In genomic region chr2:93886013-93886794, GRCm38 (mm10) we compare ENCODE assay signal across 19 mouse cellular contexts. TPM values are rescaled to one million over a fixed set of nuclear protein-coding genes. Genes with fewer than 3 reads are reported as not detected.
DNase-seq lines count a peak whose midpoint lies in the region; ATAC-seq lines count a peak whose summit lies in the region.
"Had no signal": no experiment of that assay in that cellular context is flagged by ENCODE, and none has a peak within 500 bp of the region (broad histone marks: within the 10 kb centered on the region; RNA-seq: fewer than 3 reads in every experiment).

No protein-coding gene starts in this region.

- H3K4me3 ChIP-seq in kidney, embryonic 15.5 days (replicated peaks), result no peak overlapping the region
- no peak overlapping the region for H3K4me3 ChIP-seq in intestine, embryonic 15.5 days (replicated peaks)
- H3K4me3 ChIP-seq: embryonic facial prominence, embryonic 15.5 days; forebrain, embryonic 12.5 days; hindbrain, embryonic 10.5 days; midbrain, embryonic 13.5 days; myocyte had no signal

- no peaks in the 10 kb centered on the region for H3K27me3 ChIP-seq in kidney, embryonic 15.5 days
- no peaks in the 10 kb centered on the region for H3K27me3 ChIP-seq in intestine, embryonic 15.5 days (replicated peaks)
- H3K27me3 ChIP-seq: embryonic facial prominence, embryonic 15.5 days; forebrain, embryonic 12.5 days; midbrain, embryonic 13.5 days had no signal

- H3K9me3 ChIP-seq in kidney, embryonic 15.5 days (replicated peaks), result no peaks in the 10 kb centered on the region
- no peaks in the 10 kb centered on the region for H3K9me3 ChIP-seq in intestine, embryonic 15.5 days
- H3K9me3 ChIP-seq: embryonic facial prominence, embryonic 15.5 days; forebrain, embryonic 12.5 days; G1E; hindbrain, embryonic 10.5 days; midbrain, embryonic 13.5 days had no signal

- peak; percentile 12 for DNase-seq in embryo, embryonic 10.5 days (ENCODE audit: low spot score)
- DNase-seq in embryo, embryonic 9.5 days (ENCODE audit: extremely low spot score), result no peak
- DNase-seq in kidney, postnatal 4 days, result no peak
- peak; percentile 62 for DNase-seq in 3T3-L1 (ENCODE audit: low read depth, low spot score)
- DNase-seq in thymus, postnatal 0 days (ENCODE audit: low spot score), result no peak
- no peak for DNase-seq in cerebellum, postnatal 4 days (ENCODE audit: low spot score in 2 of 2)
- DNase-seq: cerebellum, adult 11 months; cerebellum, postnatal 25 days; spleen, adult 18-20 months; thymus, adult 18-20 months had no signal

- H3K36me3 ChIP-seq in kidney, embryonic 15.5 days, result no peaks in the 10 kb centered on the region
- H3K36me3 ChIP-seq in intestine, embryonic 15.5 days, result no peaks in the 10 kb centered on the region
- H3K36me3 ChIP-seq: embryonic facial prominence, embryonic 15.5 days; forebrain, embryonic 12.5 days; G1E; hindbrain, embryonic 10.5 days; midbrain, embryonic 13.5 days had no signal

- no peak overlapping the region for H3K4me2 ChIP-seq in kidney, embryonic 15.5 days
- H3K4me2 ChIP-seq in intestine, embryonic 15.5 days (replicated peaks), result no peak overlapping the region
- H3K4me2 ChIP-seq: embryonic facial prominence, embryonic 15.5 days; forebrain, embryonic 12.5 days; midbrain, embryonic 13.5 days had no signal

- no peak overlapping the region for H3K9ac ChIP-seq in kidney, embryonic 15.5 days
- H3K9ac ChIP-seq in intestine, embryonic 15.5 days, result no peak overlapping the region
- H3K9ac ChIP-seq: embryonic facial prominence, embryonic 15.5 days; forebrain, embryonic 12.5 days; midbrain, embryonic 13.5 days had no signal

- WGBS in kidney, embryonic 15.5 days, result 44% methylated on average over 10 of the region's 10 CpGs
- WGBS in intestine, embryonic 15.5 days, result 30% methylated on average over 10 of the region's 10 CpGs

- 0 out of 2 replicates have a peak overlapping the region, but pooled peaks have one; percentile 9 for H3K27ac ChIP-seq in kidney, embryonic 15.5 days
- peak overlapping the region; percentile 72 for H3K27ac ChIP-seq in intestine, embryonic 15.5 days
- H3K27ac ChIP-seq: embryonic facial prominence, embryonic 15.5 days; forebrain, embryonic 12.5 days; hindbrain, embryonic 10.5 days; midbrain, embryonic 13.5 days had no signal

- peaks cover 31% of the 10 kb centered on the region for H3K4me1 ChIP-seq in kidney, embryonic 15.5 days
- peaks cover 8% of the 10 kb centered on the region; the same call in 1 of the 2 replicates for H3K4me1 ChIP-seq in intestine, embryonic 15.5 days (replicated peaks)

- no peak for ATAC-seq in kidney, embryonic 15.5 days (replicated peaks; ENCODE audit: low FRiP score)
- peak; percentile 80 for ATAC-seq in intestine, embryonic 15.5 days
- ATAC-seq: midbrain, embryonic 13.5 days had no signal

RNA-seq across cellular contexts. Expression of gene Accsl, which starts 17.2 kb away (rescaled TPM):
- not detected in 2 replicates for polyA plus RNA-seq in kidney, embryonic 15.5 days (2015; fragmentation: Nextera tagmentation; extraction: Ambion mirVana)
- not detected in 2 replicates for polyA plus RNA-seq in intestine, embryonic 15.5 days (2015; fragmentation: Nextera tagmentation; extraction: Ambion mirVana)
- polyA plus RNA-seq in thymus, postnatal 0 days (2015; fragmentation: Nextera tagmentation; extraction: Ambion mirVana), result 0.12 and 0.23 TPM in 2 replicates
- polyA plus RNA-seq: G1E; hindbrain, embryonic 10.5 days; liver, adult 2 months had no signal

RNA-seq across cellular contexts. Expression of gene Accs, which starts 36.5 kb away (rescaled TPM):
- 8.7 and 10.6 TPM in 2 replicates for polyA plus RNA-seq in kidney, embryonic 15.5 days (2015; fragmentation: Nextera tagmentation; extraction: Ambion mirVana)
- 5.4 and 6.8 TPM in 2 replicates for polyA plus RNA-seq in intestine, embryonic 15.5 days (2015; fragmentation: Nextera tagmentation; extraction: Ambion mirVana)
- 5.7 and 7.7 TPM in 2 replicates for polyA plus RNA-seq in thymus, postnatal 0 days (2015; fragmentation: Nextera tagmentation; extraction: Ambion mirVana)

Comparison
In these comparisons a context has a peak if more than half of its experiments do, and no peak if none do; other contexts are left out.
1. DNase-seq: peak in embryo, embryonic 10.5 days (single experiment) and 3T3-L1 (single experiment); none in embryo, embryonic 9.5 days (single experiment), kidney, postnatal 4 days (0 of 2), thymus, postnatal 0 days (single experiment) and cerebellum, postnatal 4 days (0 of 2).